ENCODE assay signal across 8 mouse cellular contexts in genomic region chr2:26575865-26576264, GRCm38 (mm10). TPM values are rescaled to one million over a fixed set of nuclear protein-coding genes. Genes with fewer than 3 reads are reported as not detected.
DNase-seq lines count a peak whose midpoint lies in the region; ATAC-seq lines count a peak whose summit lies in the region.

No protein-coding gene starts in this region.

- no peak overlapping the region for H3K4me2 ChIP-seq in intestine, embryonic 14.5 days (ENCODE audit: low read length)
- no peak overlapping the region for H3K4me2 ChIP-seq in intestine, embryonic 16.5 days (ENCODE audit: low read depth, low read length)
- peak overlapping the region; percentile 17 for H3K4me2 ChIP-seq in heart, embryonic 11.5 days

- ATAC-seq in intestine, embryonic 14.5 days (replicated peaks; ENCODE audit: low FRiP score, low TSS enrichment, low read depth), result no peak
- ATAC-seq in intestine, embryonic 16.5 days, result no peak
- ATAC-seq in heart, embryonic 11.5 days (replicated peaks; ENCODE audit: insufficient number of reproducible peaks, low FRiP score, low TSS enrichment), result peak; percentile 52

- DNase-seq in intestine, embryonic 14.5 days (ENCODE audit: low spot score), result no peak
- DNase-seq in kidney, postnatal 14 days, result peak; percentile 83
- peak; percentile 91 for DNase-seq in lung, postnatal 36 days
- DNase-seq in retina, postnatal 1 day, result no peak
- DNase-seq in ovary, adult 18-20 months (ENCODE audit: low spot score), result no peak
- no peak for DNase-seq in natural killer cell, adult 2 months (ENCODE audit: low spot score in 2 of 2)

- peaks cover 13% of the 10 kb centered on the region; the same call in 1 of the 2 replicates for H3K4me1 ChIP-seq in intestine, embryonic 14.5 days (replicated peaks; ENCODE audit: control insufficient read depth, insufficient read depth, low read length)
- peaks cover 14% of the 10 kb centered on the region for H3K4me1 ChIP-seq in intestine, embryonic 16.5 days (ENCODE audit: control insufficient read depth, insufficient read depth, low read length)
- peaks cover 53% of the 10 kb centered on the region for H3K4me1 ChIP-seq in heart, embryonic 11.5 days (ENCODE audit: control insufficient read depth, insufficient read depth, low read length)

- no peak overlapping the region for H3K4me3 ChIP-seq in intestine, embryonic 14.5 days (ENCODE audit: low read depth, low read length)
- H3K4me3 ChIP-seq in intestine, embryonic 16.5 days (ENCODE audit: low read length), result no peak overlapping the region
- no peak overlapping the region for H3K4me3 ChIP-seq in heart, embryonic 11.5 days (ENCODE audit: low read depth, low read length)

- no peaks in the 10 kb centered on the region for H3K36me3 ChIP-seq in intestine, embryonic 14.5 days (ENCODE audit: control insufficient read depth, insufficient read depth, low read length)
- H3K36me3 ChIP-seq in intestine, embryonic 16.5 days (ENCODE audit: control insufficient read depth, insufficient read depth, low read length), result no peaks in the 10 kb centered on the region
- no peaks in the 10 kb centered on the region for H3K36me3 ChIP-seq in heart, embryonic 11.5 days (ENCODE audit: control insufficient read depth, insufficient read depth, low read length)

- 65% methylated on average over 4 of the region's 4 CpGs for WGBS in intestine, embryonic 14.5 days
- WGBS in intestine, embryonic 16.5 days, result 62% methylated on average over 4 of the region's 4 CpGs
- WGBS in heart, embryonic 11.5 days (ENCODE audit: insufficient replicate concordance), result 30% methylated on average over 4 of the region's 4 CpGs

- H3K27ac ChIP-seq in intestine, embryonic 14.5 days (ENCODE audit: low read depth), result peak overlapping the region; percentile 23; the same call in 1 of the 2 replicates
- H3K27ac ChIP-seq in intestine, embryonic 16.5 days (ENCODE audit: low read length), result no peak overlapping the region
- H3K27ac ChIP-seq in heart, embryonic 11.5 days (ENCODE audit: low read depth, low read length), result peak overlapping the region; percentile 80

- no peak overlapping the region for H3K9ac ChIP-seq in intestine, embryonic 14.5 days (ENCODE audit: low read length)
- no peak overlapping the region for H3K9ac ChIP-seq in intestine, embryonic 16.5 days (ENCODE audit: low read depth, low read length)
- H3K9ac ChIP-seq in heart, embryonic 11.5 days (ENCODE audit: low read depth, low read length), result peak overlapping the region; percentile 44; the same call in 1 of the 2 replicates

- H3K9me3 ChIP-seq in intestine, embryonic 14.5 days (ENCODE audit: control insufficient read depth, low read length), result no peaks in the 10 kb centered on the region
- no peaks in the 10 kb centered on the region for H3K9me3 ChIP-seq in intestine, embryonic 16.5 days (ENCODE audit: control insufficient read depth, low read length)
- no peaks in the 10 kb centered on the region for H3K9me3 ChIP-seq in heart, embryonic 11.5 days (replicated peaks; ENCODE audit: control insufficient read depth, low read length)

- no peaks in the 10 kb centered on the region for H3K27me3 ChIP-seq in intestine, embryonic 14.5 days (replicated peaks; ENCODE audit: control insufficient read depth, insufficient read depth, low read length)
- no peaks in the 10 kb centered on the region for H3K27me3 ChIP-seq in intestine, embryonic 16.5 days (replicated peaks; ENCODE audit: control insufficient read depth, insufficient read depth, low read length)
- H3K27me3 ChIP-seq in heart, embryonic 11.5 days (ENCODE audit: control insufficient read depth, insufficient read depth, low read length), result no peaks in the 10 kb centered on the region

RNA-seq across cellular contexts. Expression of gene Egfl7, which starts 3.9 kb away (rescaled TPM):
- polyA plus RNA-seq in intestine, embryonic 14.5 days (2014; fragmentation: Nextera tagmentation; extraction: Ambion mirVana), result 129 and 135 TPM in 2 replicates
- 110 and 118 TPM in 2 replicates for polyA plus RNA-seq in intestine, embryonic 16.5 days (2015; fragmentation: Nextera tagmentation; extraction: Ambion mirVana)
- polyA plus RNA-seq in heart, embryonic 11.5 days (2014; fragmentation: Nextera tagmentation; extraction: Ambion mirVana), result 145 and 157 TPM in 2 replicates

RNA-seq across cellular contexts. Expression of gene Gm20532, which starts 10.6 kb away (rescaled TPM):
- polyA plus RNA-seq in intestine, embryonic 14.5 days (2014; fragmentation: Nextera tagmentation; extraction: Ambion mirVana), result not detected in 2 replicates
- polyA plus RNA-seq in intestine, embryonic 16.5 days (2015; fragmentation: Nextera tagmentation; extraction: Ambion mirVana), result not detected in 2 replicates
- not detected in 2 replicates for polyA plus RNA-seq in heart, embryonic 11.5 days (2014; fragmentation: Nextera tagmentation; extraction: Ambion mirVana)

RNA-seq across cellular contexts. Expression of gene Agpat2, which starts 28.4 kb away (rescaled TPM):
- 47.5 and 53.8 TPM in 2 replicates for polyA plus RNA-seq in intestine, embryonic 14.5 days (2014; fragmentation: Nextera tagmentation; extraction: Ambion mirVana)
- 113 and 116 TPM in 2 replicates for polyA plus RNA-seq in intestine, embryonic 16.5 days (2015; fragmentation: Nextera tagmentation; extraction: Ambion mirVana)
- 15.7 and 20.6 TPM in 2 replicates for polyA plus RNA-seq in heart, embryonic 11.5 days (2014; fragmentation: Nextera tagmentation; extraction: Ambion mirVana)

RNA-seq across cellular contexts. Expression of gene Fam69b, which starts 52.4 kb away (rescaled TPM):
- polyA plus RNA-seq in intestine, embryonic 14.5 days (2014; fragmentation: Nextera tagmentation; extraction: Ambion mirVana), result 39.7 and 41.3 TPM in 2 replicates
- polyA plus RNA-seq in intestine, embryonic 16.5 days (2015; fragmentation: Nextera tagmentation; extraction: Ambion mirVana), result 24.8 and 27.0 TPM in 2 replicates
- 13.4 and 14.9 TPM in 2 replicates for polyA plus RNA-seq in heart, embryonic 11.5 days (2014; fragmentation: Nextera tagmentation; extraction: Ambion mirVana)

RNA-seq across cellular contexts. Expression of gene Notch1, which starts 59.4 kb away (rescaled TPM):
- polyA plus RNA-seq in intestine, embryonic 14.5 days (2014; fragmentation: Nextera tagmentation; extraction: Ambion mirVana), result 21.6 and 24.3 TPM in 2 replicates
- 7.4 and 8.4 TPM in 2 replicates for polyA plus RNA-seq in intestine, embryonic 16.5 days (2015; fragmentation: Nextera tagmentation; extraction: Ambion mirVana)
- polyA plus RNA-seq in heart, embryonic 11.5 days (2014; fragmentation: Nextera tagmentation; extraction: Ambion mirVana), result 20.9 and 23.5 TPM in 2 replicates

Comparison
In these comparisons a context has a peak if more than half of its experiments do, and no peak if none do; other contexts are left out.
1. DNase-seq: peak in kidney, postnatal 14 days (single experiment) and lung, postnatal 36 days (single experiment); none in intestine, embryonic 14.5 days (single experiment), retina, postnatal 1 day (single experiment), ovary, adult 18-20 months (single experiment) and natural killer cell, adult 2 months (0 of 2).